Mouse (Mus musculus): Measurements from ENCODE around the gene Eln. TPM values are rescaled to one million over a fixed set of nuclear protein-coding genes. Genes with fewer than 3 reads are reported as not detected.

Eln gene
- total and polyA plus RNA-seq, 3 experiments: not detected

- H3K27me3 ChIP-seq (ENCODE audit: control insufficient read depth in 1 of 2, insufficient read depth in 2 of 2, low read length in 2 of 2): no peaks in the 10 kb centered on the region; a peak in 1 of 4 replicates
- DNase-seq (ENCODE audit: low read depth, low spot score): no peak
- H3K4me1 ChIP-seq (ENCODE audit: control insufficient read depth in 1 of 2, insufficient read depth in 2 of 2, low read length in 2 of 2): no peaks in the 10 kb centered on the region
Observed at GRCm38 (mm10) chr5:134739951-134740350, 7.2 kb downstream of the Eln start.

GRCm38 (mm10) chr5:134734920-134735319 lies 12.2 kb downstream of the Eln start:
- no peak for DNase-seq (ENCODE audit: low read depth, low spot score)
- no peak for TF ChIP-seq ZNF384 (IDR thresholded peaks at IDR 0.05; ENCODE audit: low read depth, low read length)
- H3K27ac ChIP-seq (ENCODE audit: control insufficient read depth, low read depth, low read length): no peak overlapping the region
- H3K79me2 ChIP-seq (ENCODE audit: control insufficient read depth, insufficient read depth, low read length, poor library complexity): no peaks in the 10 kb centered on the region
- H3K36me3 ChIP-seq (ENCODE audit: control insufficient read depth in 1 of 2, insufficient read depth in 2 of 2, low read length in 2 of 2): no peaks in the 10 kb centered on the region
- H3K4me1 ChIP-seq (ENCODE audit: control insufficient read depth in 1 of 2, insufficient read depth in 2 of 2, low read length in 2 of 2): no peaks in the 10 kb centered on the region
- peaks cover 0 to 1% of the 10 kb centered on the region in 2 experiments; a peak in 1 of 4 replicates for H3K27me3 ChIP-seq (ENCODE audit: control insufficient read depth in 1 of 2, insufficient read depth in 2 of 2, low read length in 2 of 2)
- H3K9ac ChIP-seq (ENCODE audit: control insufficient read depth, low read depth, low read length, poor library complexity, severe bottlenecking): no peak overlapping the region
- H3K4me3 ChIP-seq (ENCODE audit: control insufficient read depth in 1 of 2, insufficient read depth in 1 of 2, low read depth in 2 of 2, low read length in 2 of 2): no peak overlapping the region
- H3K9me3 ChIP-seq (replicated peaks; ENCODE audit: insufficient read depth, low read length): no peaks in the 10 kb centered on the region

More at GRCm38 (mm10) chr5:134739951-134740350, 7.2 kb downstream of the Eln start:
- H3K36me3 ChIP-seq (ENCODE audit: control insufficient read depth in 1 of 2, insufficient read depth in 2 of 2, low read length in 2 of 2): no peaks in the 10 kb centered on the region
- no peak overlapping the region for H3K9ac ChIP-seq (ENCODE audit: control insufficient read depth, low read depth, low read length, poor library complexity, severe bottlenecking)
- H3K9me3 ChIP-seq (replicated peaks; ENCODE audit: insufficient read depth, low read length): no peaks in the 10 kb centered on the region
- H3K4me3 ChIP-seq (ENCODE audit: control insufficient read depth in 1 of 2, insufficient read depth in 1 of 2, low read depth in 2 of 2, low read length in 2 of 2): no peak overlapping the region
- H3K79me2 ChIP-seq (ENCODE audit: control insufficient read depth, insufficient read depth, low read length, poor library complexity): no peaks in the 10 kb centered on the region
- no peak for TF ChIP-seq MEF2A (IDR thresholded peaks at IDR 0.05; ENCODE audit: extremely low read depth, insufficient replicate concordance, low read depth, low read length, poor library complexity, severe bottlenecking)
- no peak overlapping the region for H3K27ac ChIP-seq (ENCODE audit: control insufficient read depth, low read depth, low read length)

DNA sequence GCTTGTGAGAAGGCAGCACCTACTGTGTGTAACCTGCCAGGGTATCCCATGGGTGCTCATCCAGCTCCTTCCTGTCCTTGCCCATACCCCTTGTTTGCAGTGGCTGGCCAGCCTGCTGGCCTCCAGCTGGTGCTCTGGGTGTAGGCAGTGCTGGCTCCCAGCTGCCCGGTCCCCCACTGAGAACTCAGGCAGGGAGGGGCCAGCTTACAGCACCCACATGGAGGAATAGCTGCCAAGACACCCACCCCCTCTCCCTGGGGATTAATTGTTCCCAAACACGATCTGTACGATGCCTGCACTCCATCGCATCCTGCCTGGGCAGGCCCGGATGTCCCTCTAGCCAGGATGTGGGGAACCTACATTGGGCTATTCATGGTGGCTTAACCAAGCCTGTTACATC lies 13.1 kb downstream of the Eln start:
- no peaks in the 10 kb centered on the region for H3K79me2 ChIP-seq (ENCODE audit: control insufficient read depth, insufficient read depth, low read length, poor library complexity)
- no peak overlapping the region for H3K27ac ChIP-seq (ENCODE audit: control insufficient read depth, low read depth, low read length)
- no peaks in the 10 kb centered on the region for H3K4me1 ChIP-seq (ENCODE audit: control insufficient read depth in 1 of 2, insufficient read depth in 2 of 2, low read length in 2 of 2)
- no peaks in the 10 kb centered on the region for H3K36me3 ChIP-seq (ENCODE audit: control insufficient read depth in 1 of 2, insufficient read depth in 2 of 2, low read length in 2 of 2)
- TF ChIP-seq E2F4 (IDR thresholded peaks at IDR 0.05; ENCODE audit: borderline replicate concordance, low read depth, low read length): no peak
- TF ChIP-seq USF1 (IDR thresholded peaks at IDR 0.05; ENCODE audit: low read depth, low read length): no peak
- TF ChIP-seq NELFE (IDR thresholded peaks at IDR 0.05; ENCODE audit: low read depth, low read length): no peak
- TF ChIP-seq MAX (IDR thresholded peaks at IDR 0.05; ENCODE audit: low read length): no peak
- TF ChIP-seq CHD2 (IDR thresholded peaks at IDR 0.05; ENCODE audit: low read length): no peak
- TF ChIP-seq ZMIZ1 (IDR thresholded peaks at IDR 0.05; ENCODE audit: low read depth, low read length): no peak
- no peak for TF ChIP-seq JUND (IDR thresholded peaks at IDR 0.05; ENCODE audit: low read depth, low read length)
- TF ChIP-seq BHLHE40 (IDR thresholded peaks at IDR 0.05; ENCODE audit: borderline replicate concordance, low read depth, low read length): no peak
- TF ChIP-seq TAL1 (IDR thresholded peaks at IDR 0.05; ENCODE audit: low read length): no peak
- TF ChIP-seq NRF1 (IDR thresholded peaks at IDR 0.05; ENCODE audit: insufficient read depth, low read depth, low read length, poor library complexity, severe bottlenecking): no peak
- no peak for TF ChIP-seq RAD21 (IDR thresholded peaks at IDR 0.05; ENCODE audit: low read depth, low read length)
- no peak for TF ChIP-seq MAFK (IDR thresholded peaks at IDR 0.05; ENCODE audit: borderline replicate concordance, low read depth, low read length)
- no peak for TF ChIP-seq POLR2AphosphoS2 (IDR thresholded peaks at IDR 0.05; ENCODE audit: low read length)
- no peak for TF ChIP-seq ELF1 (IDR thresholded peaks at IDR 0.05; ENCODE audit: low read depth, low read length)
- TF ChIP-seq SIN3A (IDR thresholded peaks at IDR 0.05; ENCODE audit: low read length): no peak
- no peak overlapping the region for H3K9ac ChIP-seq (ENCODE audit: control insufficient read depth, low read depth, low read length, poor library complexity, severe bottlenecking)
- no peak for DNase-seq (ENCODE audit: low read depth, low spot score)
- H3K9me3 ChIP-seq (replicated peaks; ENCODE audit: insufficient read depth, low read length): no peaks in the 10 kb centered on the region
- H3K4me3 ChIP-seq (ENCODE audit: control insufficient read depth in 1 of 2, insufficient read depth in 1 of 2, low read depth in 2 of 2, low read length in 2 of 2): no peak overlapping the region
- H3K27me3 ChIP-seq (ENCODE audit: control insufficient read depth in 1 of 2, insufficient read depth in 2 of 2, low read length in 2 of 2): peaks cover 0 to 2% of the 10 kb centered on the region in 2 experiments; a peak in 1 of 4 replicates

Data from MEL (cell line).